In genomic region chr4:76606808-76607207, GRCm38 (mm10) we compare ENCODE assay signal across 30 mouse cellular contexts.
DNase-seq lines count a peak whose midpoint lies in the region; ATAC-seq and TF ChIP-seq lines count a peak whose summit lies in the region.
"Had no signal": no experiment of that assay in that cellular context is flagged by ENCODE, and none has a peak within 500 bp of the region (broad histone marks: within the 10 kb centered on the region; RNA-seq: fewer than 3 reads in every experiment).

No protein-coding gene starts in this region.

- H3K27ac ChIP-seq in kidney, embryonic 14.5 days (ENCODE audit: low read depth, low read length): no peak overlapping the region
- no peak overlapping the region for H3K27ac ChIP-seq in lung, embryonic 14.5 days (ENCODE audit: low read depth)
- H3K27ac ChIP-seq: embryonic facial prominence, embryonic 13.5 days; heart, adult 2 months; heart, embryonic 13.5 days; hindbrain, embryonic 14.5 days had no signal

- H3K4me3 ChIP-seq in kidney, embryonic 14.5 days (ENCODE audit: low read length): no peak overlapping the region
- H3K4me3 ChIP-seq in lung, embryonic 14.5 days (ENCODE audit: low read depth, low read length): no peak overlapping the region
- H3K4me3 ChIP-seq: embryonic facial prominence, embryonic 13.5 days; erythroblast, embryonic 14.5 days; heart, adult 2 months; heart, embryonic 13.5 days; megakaryocyte, embryonic 14.5 days had no signal

- H3K36me3 ChIP-seq in kidney, embryonic 14.5 days (ENCODE audit: control insufficient read depth, insufficient read depth, low read length): no peaks in the 10 kb centered on the region
- no peaks in the 10 kb centered on the region for H3K36me3 ChIP-seq in lung, embryonic 14.5 days (ENCODE audit: insufficient read depth)
- H3K36me3 ChIP-seq: embryonic facial prominence, embryonic 13.5 days; heart, embryonic 13.5 days had no signal

- TF ChIP-seq CTCF in lung, embryonic 14.5 days (IDR thresholded peaks at IDR 0.05; ENCODE audit: low read depth): no peak

- ATAC-seq in kidney, embryonic 14.5 days (ENCODE audit: low FRiP score, low TSS enrichment): peak; percentile 66; the same call in 1 of the 2 replicates
- ATAC-seq in lung, embryonic 14.5 days (ENCODE audit: insufficient read depth): no peak
- ATAC-seq: forebrain, embryonic 16.5 days; inflammation-experienced regulatory T-cells, adult 6 months; Patski had no signal

- no peak overlapping the region for H3K4me2 ChIP-seq in kidney, embryonic 14.5 days (replicated peaks; ENCODE audit: low read depth, low read length)
- H3K4me2 ChIP-seq in lung, embryonic 14.5 days: no peak overlapping the region
- H3K4me2 ChIP-seq: embryonic facial prominence, embryonic 13.5 days; heart, embryonic 13.5 days; hindbrain, embryonic 14.5 days; liver, embryonic 11.5 days had no signal

- no peaks in the 10 kb centered on the region for H3K9me3 ChIP-seq in kidney, embryonic 14.5 days (ENCODE audit: control insufficient read depth, low read length)
- H3K9me3 ChIP-seq in lung, embryonic 14.5 days (ENCODE audit: low read depth, low read length): no peaks in the 10 kb centered on the region
- H3K9me3 ChIP-seq: embryonic facial prominence, embryonic 13.5 days; heart, embryonic 13.5 days; megakaryocyte, embryonic 14.5 days had no signal

- 22% methylated on average over 2 of the region's 2 CpGs for WGBS in kidney, embryonic 14.5 days
- 17% methylated on average over 2 of the region's 2 CpGs for WGBS in lung, embryonic 14.5 days

- 0 out of 2 replicates have a peak, but pooled peaks cover 6% of the 10 kb centered on the region for H3K4me1 ChIP-seq in kidney, embryonic 14.5 days (ENCODE audit: control insufficient read depth, insufficient read depth, low read length)
- H3K4me1 ChIP-seq in lung, embryonic 14.5 days (ENCODE audit: insufficient read depth): no peaks in the 10 kb centered on the region
- H3K4me1 ChIP-seq: embryonic facial prominence, embryonic 13.5 days; heart, embryonic 13.5 days; megakaryocyte, embryonic 14.5 days had no signal

- no peak for DNase-seq in kidney, adult 11 months
- DNase-seq in lung, embryonic 14.5 days: peak; percentile 21
- no peak for DNase-seq in lung, postnatal 36 days
- peak; percentile 48 for DNase-seq in forelimb bud, embryonic 11.5 days (ENCODE audit: low read depth, low spot score)
- no peak for DNase-seq in urinary bladder, postnatal 4 days (ENCODE audit: low spot score in 2 of 2)
- DNase-seq in urinary bladder, postnatal 14 days (ENCODE audit: low spot score): no peak
- DNase-seq: adrenal gland, postnatal 10 days; cerebellum, adult 9-10 months; cerebellum, postnatal 36 days; heart, adult 2 months; heart, postnatal 10 days; kidney, adult 2 months; kidney, postnatal 4 days; layer of hippocampus, postnatal 36 days; left cerebral cortex, postnatal 4 days; lung, postnatal 4 days; midbrain, embryonic 14.5 days; right cerebral cortex, adult 18-20 months; spleen, adult 18-20 months; thymus, postnatal 36 days had no signal

- H3K9ac ChIP-seq in kidney, embryonic 14.5 days (ENCODE audit: low read depth, low read length): no peak overlapping the region
- no peak overlapping the region for H3K9ac ChIP-seq in lung, embryonic 14.5 days
- H3K9ac ChIP-seq: embryonic facial prominence, embryonic 13.5 days; heart, embryonic 13.5 days; hindbrain, embryonic 14.5 days had no signal

- H3K27me3 ChIP-seq in kidney, embryonic 14.5 days (ENCODE audit: control insufficient read depth, insufficient read depth, low read length): no peaks in the 10 kb centered on the region
- H3K27me3 ChIP-seq in lung, embryonic 14.5 days (ENCODE audit: insufficient read depth, low read length): no peaks in the 10 kb centered on the region
- H3K27me3 ChIP-seq: embryonic facial prominence, embryonic 13.5 days; heart, embryonic 13.5 days; megakaryocyte, embryonic 14.5 days; Patski had no signal

Comparison
In these comparisons a context has a peak if more than half of its experiments do, and no peak if none do; other contexts are left out.
1. DNase-seq: peak in lung, embryonic 14.5 days (single experiment) and forelimb bud, embryonic 11.5 days (single experiment); none in kidney, adult 11 months (single experiment), lung, postnatal 36 days (single experiment), urinary bladder, postnatal 4 days (0 of 2) and urinary bladder, postnatal 14 days (single experiment).